Mouse (Mus musculus) macrophage (primary cell): Measurements from ENCODE around the gene Ssc4d. TPM values are rescaled to one million over a fixed set of nuclear protein-coding genes. Genes with fewer than 3 reads are reported as not detected.

Experiments
- H3K27ac ChIP-seq: fragments of 350-480 bp; formaldehyde crosslinking; 2 replicates; pipeline ENCODE4 v1.9.0; 2021
- H3K36me3 ChIP-seq: fragments of 350-480 bp; formaldehyde crosslinking; 2 replicates; pipeline ENCODE4 v1.9.0; 2021; ENCODE audit errors: inconsistent target
- H3K4me3 ChIP-seq: fragments of 350-480 bp; formaldehyde crosslinking; 2 replicates; pipeline ENCODE4 v1.9.0; 2021; ENCODE audit errors: inconsistent target
- H3K79me2 ChIP-seq: fragments of 350-480 bp; formaldehyde crosslinking; 2 replicates; pipeline ENCODE4 v1.9.0; 2021; ENCODE audit errors: inconsistent target
- WGBS: methylation state at CpG from one replicate; pipeline ENCODE4 v1.1.7; 2026; ENCODE audit warnings: inconsistent platforms; ENCODE audit not compliant: missing documents; 5-methylcytosine and 5-hydroxymethylcytosine counted together
- polyA plus RNA-seq: library from polyadenylated mRNA; stranded (reverse); fragments of 250-400 nt; gene quantifications from 3 replicates; pipeline ENCODE4 v1.2.4, GENCODE M21; 2018; ENCODE audit warnings: inconsistent platforms

The Ssc4d gene
- polyA plus RNA-seq, 1 experiment from 2014 or later: 3.3 TPM

- Histone ChIP-seq H3K36me3 (no peaks in the 10 kb centered on the region), H3K27ac (no peak overlapping the region), H3K79me2 (no peaks in the 10 kb centered on the region), H3K4me3 (no peak overlapping the region)
- 90% methylated on average over 5 of the region's 5 CpGs for WGBS
Observed at GRCm38 (mm10) chr5:135940587-135940986, 33.7 kb downstream of the Ssc4d start.

DNA sequence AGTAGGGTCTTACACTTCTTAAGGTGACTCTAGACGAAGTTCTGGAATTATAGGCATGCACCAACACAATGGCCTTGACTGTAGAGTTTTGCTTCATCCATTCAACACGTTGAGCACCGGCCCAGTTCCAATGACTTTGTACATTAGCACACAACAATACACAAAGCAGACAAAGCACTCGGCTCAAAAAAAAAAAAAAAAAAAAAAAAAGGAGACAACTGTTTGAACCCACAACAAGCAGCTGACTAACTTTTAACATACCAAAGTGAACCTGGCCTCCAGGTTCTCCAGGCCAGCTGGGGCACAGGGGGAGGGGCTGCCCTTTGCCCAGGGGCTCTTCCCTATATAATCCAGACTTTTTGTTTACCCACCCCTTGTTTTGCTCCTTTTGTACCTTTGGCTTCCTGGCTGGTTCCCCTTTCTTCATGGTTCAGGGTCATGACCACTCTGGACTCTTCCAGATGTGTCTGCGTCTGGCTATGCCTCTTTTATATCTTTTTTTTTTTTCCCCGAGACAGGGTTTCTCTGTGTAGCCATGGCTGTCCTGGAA is 38.6 kb downstream of the Ssc4d start:
- no peak overlapping the region for H3K4me3 ChIP-seq
- peaks cover 34% of the 10 kb centered on the region for H3K79me2 ChIP-seq
- 93% methylated on average over 5 of the region's 6 CpGs for WGBS
- H3K27ac ChIP-seq: peak overlapping the region; percentile 95; the same call in 1 of the 2 replicates
- H3K36me3 ChIP-seq: peaks cover 16% of the 10 kb centered on the region

DNA sequence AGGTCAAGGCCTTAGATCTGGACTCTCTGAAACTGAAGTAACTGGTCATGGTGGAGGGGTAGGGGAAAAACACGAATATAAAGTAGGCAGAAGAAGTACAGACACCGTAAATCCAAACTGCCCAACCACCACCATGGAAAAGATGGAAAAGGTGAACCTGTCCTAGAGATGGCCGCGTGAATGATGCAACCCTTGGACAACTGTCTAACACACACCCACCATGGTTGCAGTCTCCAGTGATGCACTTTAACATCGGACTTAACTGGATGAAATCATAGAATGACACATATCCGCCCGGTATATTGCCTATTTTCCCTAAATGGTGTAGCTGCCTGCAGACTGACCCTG is 39.2 kb downstream of the Ssc4d start:
- Histone ChIP-seq H3K36me3 (peaks cover 22% of the 10 kb centered on the region), H3K79me2 (peaks cover 40% of the 10 kb centered on the region), H3K27ac (peak overlapping the region; percentile 95), H3K4me3 (peak overlapping the region; percentile 96; the same call in 1 of the 2 replicates)
- 50% methylated on average over 7 of the region's 7 CpGs for WGBS

DNA sequence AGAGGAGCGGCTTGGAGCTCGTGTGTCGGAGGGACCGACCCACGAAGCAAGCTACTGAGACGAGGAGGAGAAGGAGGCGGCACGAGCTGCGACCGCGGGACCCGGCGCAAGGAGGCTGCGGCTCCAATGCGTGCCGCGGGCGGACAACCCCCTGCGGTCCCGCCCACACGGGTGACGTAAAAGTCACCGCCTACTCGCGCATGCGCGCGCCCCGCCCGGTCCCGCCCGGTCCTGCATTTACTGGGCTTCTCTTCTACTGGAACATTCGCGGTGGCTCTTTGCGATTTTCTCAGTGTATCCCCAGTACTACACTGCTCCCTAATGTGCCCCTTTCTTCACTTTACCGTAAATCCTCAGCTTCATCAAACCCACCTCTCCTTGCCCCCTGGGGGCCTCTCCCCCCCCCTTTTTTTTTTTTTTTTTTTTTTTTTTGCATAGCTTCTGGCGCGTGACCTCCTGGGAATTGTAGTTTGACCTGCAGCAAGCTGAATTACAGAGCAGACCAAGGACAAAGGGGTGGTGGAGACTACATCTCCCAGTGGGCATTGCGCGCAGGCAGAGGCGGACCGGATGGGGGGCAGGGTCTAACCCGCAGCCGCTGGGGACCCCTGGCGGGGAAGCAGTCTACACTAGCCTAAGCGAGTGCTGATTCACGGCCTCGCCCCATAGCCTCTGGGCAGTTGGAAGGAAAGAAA is 39.7 kb downstream of the Ssc4d start, which contains the start of gene Ywhag:
Ywhag (minus strand) TSS at position 136 of the 695 bp plus-strand sequence.
- WGBS: under 1% methylated on average over 39 of the region's 48 CpGs
- Histone ChIP-seq H3K27ac (peak within 1 kb of the TSS; percentile 95), H3K79me2 (peaks cover 45% of the 10 kb centered on the region), H3K36me3 (peaks cover 27% of the 10 kb centered on the region), H3K4me3 (peak within 1 kb of the TSS; percentile 96)

GRCm38 (mm10) chr5:135933900-135934441 is 40.4 kb downstream of the Ssc4d start:
- H3K79me2 ChIP-seq: peaks cover 52% of the 10 kb centered on the region
- H3K4me3 ChIP-seq: peak overlapping the region; percentile 96
- H3K36me3 ChIP-seq: peaks cover 34% of the 10 kb centered on the region
- H3K27ac ChIP-seq: peak overlapping the region; percentile 95
- under 1% methylated on average over 28 of the region's 35 CpGs for WGBS

GRCm38 (mm10) chr5:135933222-135933899 is 41.0 kb downstream of the Ssc4d start:
- H3K79me2 ChIP-seq: peaks cover 58% of the 10 kb centered on the region
- peak overlapping the region; percentile 95 for H3K27ac ChIP-seq
- H3K4me3 ChIP-seq: peak overlapping the region; percentile 96
- WGBS: 12% methylated on average over 12 of the region's 12 CpGs
- H3K36me3 ChIP-seq: peaks cover 38% of the 10 kb centered on the region

DNA sequence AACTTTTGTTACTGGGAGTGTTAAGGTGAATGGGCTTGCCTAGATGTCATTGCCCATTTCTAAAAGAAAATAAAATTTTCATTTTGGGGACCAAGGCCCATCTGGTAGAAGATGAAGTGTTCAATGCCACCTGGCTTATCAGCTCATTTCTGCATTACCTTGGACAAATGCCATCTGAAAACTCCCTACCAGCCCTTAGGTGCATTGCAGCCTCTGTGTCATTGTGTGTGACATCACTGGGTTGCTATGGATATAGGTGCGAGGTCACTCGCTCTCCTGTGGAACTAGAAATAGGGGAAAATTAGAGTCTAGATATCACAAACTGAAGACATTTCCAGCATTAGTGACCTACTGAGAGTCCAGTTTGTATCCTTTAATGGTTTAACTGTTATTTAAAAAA is 42.0 kb downstream of the Ssc4d start:
- Histone ChIP-seq H3K27ac (no peak overlapping the region), H3K36me3 (peaks cover 47% of the 10 kb centered on the region), H3K79me2 (peaks cover 68% of the 10 kb centered on the region), H3K4me3 (peak overlapping the region; percentile 96; the same call in 1 of the 2 replicates)
- 94% methylated on average over 2 of the region's 2 CpGs for WGBS

- Histone ChIP-seq H3K27ac (no peak overlapping the region), H3K79me2 (peaks cover 76% of the 10 kb centered on the region), H3K4me3 (no peak overlapping the region), H3K36me3 (peaks cover 54% of the 10 kb centered on the region)
- 90% methylated on average over 9 of the region's 9 CpGs for WGBS
Observed at GRCm38 (mm10) chr5:135931526-135931925, 42.8 kb downstream of the Ssc4d start.

- WGBS: 93% methylated on average over 6 of the region's 6 CpGs
- Histone ChIP-seq H3K27ac (no peak overlapping the region), H3K36me3 (peaks cover 71% of the 10 kb centered on the region), H3K79me2 (peaks cover 93% of the 10 kb centered on the region), H3K4me3 (no peak overlapping the region)
Observed at GRCm38 (mm10) chr5:135929685-135930424, 44.5 kb downstream of the Ssc4d start.

DNA sequence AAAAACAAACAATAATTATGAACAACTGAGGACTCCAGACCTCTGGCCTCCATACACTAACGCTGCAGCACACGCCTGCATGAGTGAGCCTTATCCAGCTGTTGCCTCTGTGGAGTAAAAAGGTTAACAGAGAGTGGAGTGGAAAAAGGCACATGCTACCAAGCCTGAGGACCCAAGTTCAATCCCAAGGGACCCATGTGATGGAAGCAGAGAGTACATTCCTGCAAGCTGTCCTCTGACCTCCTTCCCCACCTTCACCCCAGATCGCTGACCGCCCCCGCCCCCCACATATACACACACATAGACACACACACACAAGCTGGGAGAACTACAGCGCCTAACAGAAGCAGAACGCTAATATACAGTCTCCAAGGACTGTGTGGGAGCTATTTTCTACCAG is 50.4 kb downstream of the Ssc4d start:
- Histone ChIP-seq H3K27ac (no peak overlapping the region), H3K79me2 (peaks cover 100% of the 10 kb centered on the region), H3K4me3 (no peak overlapping the region), H3K36me3 (peaks cover 84% of the 10 kb centered on the region)
- 98% methylated on average over 6 of the region's 7 CpGs for WGBS

GRCm38 (mm10) chr5:135919902-135920301 is 54.4 kb downstream of the Ssc4d start:
- WGBS: 100% methylated on average over 2 of the region's 3 CpGs
- Histone ChIP-seq H3K79me2 (peaks cover 100% of the 10 kb centered on the region), H3K27ac (no peak overlapping the region), H3K36me3 (peaks cover 67% of the 10 kb centered on the region), H3K4me3 (no peak overlapping the region)

GRCm38 (mm10) chr5:135918593-135918992 is 55.7 kb downstream of the Ssc4d start:
- no peak overlapping the region for H3K27ac ChIP-seq
- H3K36me3 ChIP-seq: peaks cover 58% of the 10 kb centered on the region
- H3K79me2 ChIP-seq: peaks cover 100% of the 10 kb centered on the region
- no peak overlapping the region for H3K4me3 ChIP-seq
- 92% methylated on average over 5 of the region's 5 CpGs for WGBS

- H3K4me3 ChIP-seq: no peak overlapping the region
- 92% methylated on average over 5 of the region's 5 CpGs for WGBS
- peaks cover 100% of the 10 kb centered on the region for H3K79me2 ChIP-seq
- peaks cover 56% of the 10 kb centered on the region for H3K36me3 ChIP-seq
- no peak overlapping the region for H3K27ac ChIP-seq
Observed at GRCm38 (mm10) chr5:135918059-135918437, 56.3 kb downstream of the Ssc4d start.

- WGBS: 93% methylated on average over 8 of the region's 8 CpGs
- Histone ChIP-seq H3K79me2 (peaks cover 100% of the 10 kb centered on the region), H3K4me3 (no peak overlapping the region), H3K36me3 (peaks cover 52% of the 10 kb centered on the region), H3K27ac (no peak overlapping the region)
Observed at GRCm38 (mm10) chr5:135917327-135918058, 56.8 kb downstream of the Ssc4d start.
